Mouse (Mus musculus) liver, embryonic 14.5 days (tissue): Measurements from ENCODE around the gene Nkapl.

ENCODE experiments used
- CTCF ChIP-seq: IDR thresholded peaks from 2 replicates; pipeline ENCODE4 v1.5.1; 2016; ENCODE audit warnings: antibody characterized with exemption, low read depth, control low read depth
- EP300 ChIP-seq: IDR thresholded peaks from 2 replicates; pipeline ENCODE4 v1.6.1; 2016; ENCODE audit warnings: antibody characterized with exemption, low read depth

GRCm38 (mm10) chr13:21472427-21472826 lies 4.1 kb upstream of the Nkapl start:
- no peak for TF ChIP-seq CTCF
- TF ChIP-seq EP300 = no peak
